17 mouse cellular contexts compared by ENCODE assay signal in genomic region chr7:36605026-36605698, GRCm38 (mm10).
DNase-seq lines count a peak whose midpoint lies in the region; ATAC-seq lines count a peak whose summit lies in the region.
"Had no signal": no experiment of that assay in that cellular context is flagged by ENCODE, and none has a peak within 500 bp of the region (broad histone marks: within the 10 kb centered on the region; RNA-seq: fewer than 3 reads in every experiment).

No protein-coding gene starts in this region.

- H3K27me3 ChIP-seq in forebrain, embryonic 13.5 days: no peaks in the 10 kb centered on the region
- no peaks in the 10 kb centered on the region for H3K27me3 ChIP-seq in forebrain, embryonic 11.5 days (ENCODE audit: control insufficient read depth, insufficient read depth, low read length)
- H3K27me3 ChIP-seq in midbrain, embryonic 12.5 days: no peaks in the 10 kb centered on the region
- H3K27me3 ChIP-seq in midbrain, embryonic 11.5 days (ENCODE audit: control insufficient read depth, insufficient read depth, low read length): no peaks in the 10 kb centered on the region
- no peaks in the 10 kb centered on the region for H3K27me3 ChIP-seq in midbrain, embryonic 14.5 days (ENCODE audit: control insufficient read depth, insufficient read depth, low read length)
- H3K27me3 ChIP-seq: megakaryocyte, embryonic 14.5 days had no signal

- H3K4me2 ChIP-seq in forebrain, embryonic 13.5 days: peak overlapping the region; percentile 44
- no peak overlapping the region for H3K4me2 ChIP-seq in forebrain, embryonic 11.5 days (ENCODE audit: low read depth, low read length, severe bottlenecking)
- peak overlapping the region; percentile 35 for H3K4me2 ChIP-seq in midbrain, embryonic 12.5 days (replicated peaks)
- no peak overlapping the region for H3K4me2 ChIP-seq in midbrain, embryonic 11.5 days
- peak overlapping the region; percentile 43 for H3K4me2 ChIP-seq in midbrain, embryonic 14.5 days (ENCODE audit: low read length)
- H3K4me2 ChIP-seq: heart, embryonic 11.5 days had no signal

- peak overlapping the region; percentile 15; the same call in 1 of the 2 replicates for H3K4me3 ChIP-seq in forebrain, embryonic 13.5 days
- no peak overlapping the region for H3K4me3 ChIP-seq in forebrain, embryonic 11.5 days (ENCODE audit: low read depth, low read length)
- H3K4me3 ChIP-seq in midbrain, embryonic 12.5 days: no peak overlapping the region
- no peak overlapping the region for H3K4me3 ChIP-seq in midbrain, embryonic 11.5 days (ENCODE audit: low read depth, low read length)
- H3K4me3 ChIP-seq in midbrain, embryonic 14.5 days (replicated peaks; ENCODE audit: low read depth, low read length): no peak overlapping the region
- H3K4me3 ChIP-seq: erythroblast, embryonic 14.5 days; left cerebral cortex, adult 2 months; megakaryocyte, embryonic 14.5 days had no signal

- ATAC-seq in forebrain, embryonic 13.5 days: peak; percentile 58; the same call in 1 of the 2 replicates
- ATAC-seq in forebrain, embryonic 11.5 days (replicated peaks; ENCODE audit: low FRiP score): no peak
- ATAC-seq in midbrain, embryonic 12.5 days (ENCODE audit: low FRiP score, low read depth): 0 out of 2 replicates have a peak, but pooled peaks have one; percentile 23
- no peak for ATAC-seq in midbrain, embryonic 11.5 days (ENCODE audit: low FRiP score)
- peak; percentile 57 for ATAC-seq in midbrain, embryonic 14.5 days (ENCODE audit: low FRiP score, low TSS enrichment)
- ATAC-seq: intestine, embryonic 16.5 days had no signal

- peaks cover 30% of the 10 kb centered on the region for H3K4me1 ChIP-seq in forebrain, embryonic 13.5 days
- 0 out of 2 replicates have a peak, but pooled peaks cover 2% of the 10 kb centered on the region for H3K4me1 ChIP-seq in forebrain, embryonic 11.5 days (replicated peaks; ENCODE audit: control insufficient read depth, insufficient read depth, low read length)
- peaks cover 13% of the 10 kb centered on the region for H3K4me1 ChIP-seq in midbrain, embryonic 12.5 days
- peaks cover 5% of the 10 kb centered on the region; the same call in 1 of the 2 replicates for H3K4me1 ChIP-seq in midbrain, embryonic 11.5 days (ENCODE audit: control insufficient read depth, insufficient read depth, low read length)
- 0 out of 2 replicates have a peak, but pooled peaks cover 6% of the 10 kb centered on the region for H3K4me1 ChIP-seq in midbrain, embryonic 14.5 days (ENCODE audit: control insufficient read depth, insufficient read depth, low read length)
- H3K4me1 ChIP-seq: megakaryocyte, embryonic 14.5 days had no signal

- no peaks in the 10 kb centered on the region for H3K36me3 ChIP-seq in forebrain, embryonic 13.5 days (ENCODE audit: poor library complexity, severe bottlenecking)
- no peaks in the 10 kb centered on the region for H3K36me3 ChIP-seq in forebrain, embryonic 11.5 days (ENCODE audit: control insufficient read depth, insufficient read depth, low read length)
- no peaks in the 10 kb centered on the region for H3K36me3 ChIP-seq in midbrain, embryonic 12.5 days
- H3K36me3 ChIP-seq in midbrain, embryonic 11.5 days (ENCODE audit: control insufficient read depth, insufficient read depth, low read length): no peaks in the 10 kb centered on the region
- no peaks in the 10 kb centered on the region for H3K36me3 ChIP-seq in midbrain, embryonic 14.5 days (ENCODE audit: control insufficient read depth, insufficient read depth, low read length)

- H3K27ac ChIP-seq in forebrain, embryonic 13.5 days: peak overlapping the region; percentile 16; the same call in 1 of the 2 replicates
- H3K27ac ChIP-seq in forebrain, embryonic 11.5 days (ENCODE audit: low read depth, low read length): no peak overlapping the region
- no peak overlapping the region for H3K27ac ChIP-seq in midbrain, embryonic 12.5 days (replicated peaks)
- no peak overlapping the region for H3K27ac ChIP-seq in midbrain, embryonic 11.5 days (ENCODE audit: low read depth, low read length)
- H3K27ac ChIP-seq in midbrain, embryonic 14.5 days (replicated peaks; ENCODE audit: low read depth, low read length): peak overlapping the region; percentile 66
- H3K27ac ChIP-seq: kidney, postnatal 0 days; left cerebral cortex, adult 2 months had no signal

- WGBS in forebrain, embryonic 13.5 days: 21% methylated on average over 18 of the region's 18 CpGs
- WGBS in forebrain, embryonic 11.5 days: 48% methylated on average over 18 of the region's 18 CpGs
- WGBS in midbrain, embryonic 12.5 days: 49% methylated on average over 18 of the region's 18 CpGs
- 56% methylated on average over 18 of the region's 18 CpGs for whole genome bisulfite sequencing in midbrain, embryonic 11.5 days
- 22% methylated on average over 18 of the region's 18 CpGs for WGBS in midbrain, embryonic 14.5 days

- H3K9me3 ChIP-seq in forebrain, embryonic 13.5 days (replicated peaks): no peaks in the 10 kb centered on the region
- H3K9me3 ChIP-seq in forebrain, embryonic 11.5 days (ENCODE audit: control insufficient read depth, low read length): no peaks in the 10 kb centered on the region
- no peaks in the 10 kb centered on the region for H3K9me3 ChIP-seq in midbrain, embryonic 12.5 days
- no peaks in the 10 kb centered on the region for H3K9me3 ChIP-seq in midbrain, embryonic 11.5 days (ENCODE audit: control insufficient read depth, low read length)
- H3K9me3 ChIP-seq in midbrain, embryonic 14.5 days (ENCODE audit: control insufficient read depth, low read length): no peaks in the 10 kb centered on the region

- no peak for DNase-seq in forebrain, embryonic 11.5 days (ENCODE audit: low spot score)
- DNase-seq in midbrain, embryonic 11.5 days (ENCODE audit: low spot score, missing footprints): no peak
- peak; percentile 64 for DNase-seq in midbrain, embryonic 14.5 days
- DNase-seq in right cerebral cortex, adult 18-20 months: no peak
- DNase-seq in kidney, adult 9 months: no peak
- DNase-seq: adrenal gland, adult 8-10 months; cerebellum, adult 18-20 months; lung, postnatal 10 days; thymus, postnatal 36 days had no signal

- H3K9ac ChIP-seq in forebrain, embryonic 13.5 days: peak overlapping the region; percentile 50
- no peak overlapping the region for H3K9ac ChIP-seq in forebrain, embryonic 11.5 days (ENCODE audit: low read length)
- H3K9ac ChIP-seq in midbrain, embryonic 12.5 days (replicated peaks): no peak overlapping the region
- H3K9ac ChIP-seq in midbrain, embryonic 11.5 days (ENCODE audit: low read length): no peak overlapping the region
- H3K9ac ChIP-seq in midbrain, embryonic 14.5 days (replicated peaks; ENCODE audit: low read length): no peak overlapping the region; the same call in 1 of the 2 replicates

Comparison
In these comparisons a context has a peak if more than half of its experiments do, and no peak if none do; other contexts are left out.
1. ATAC-seq: peak in forebrain, embryonic 13.5 days (single experiment), midbrain, embryonic 12.5 days (single experiment) and midbrain, embryonic 14.5 days (single experiment); none in forebrain, embryonic 11.5 days (single experiment) and midbrain, embryonic 11.5 days (single experiment).
2. H3K27ac ChIP-seq: peak in forebrain, embryonic 13.5 days (single experiment) and midbrain, embryonic 14.5 days (single experiment); none in forebrain, embryonic 11.5 days (single experiment), midbrain, embryonic 12.5 days (single experiment) and midbrain, embryonic 11.5 days (single experiment).
3. H3K4me2 ChIP-seq: peak in forebrain, embryonic 13.5 days (single experiment), midbrain, embryonic 12.5 days (single experiment) and midbrain, embryonic 14.5 days (single experiment); none in forebrain, embryonic 11.5 days (single experiment) and midbrain, embryonic 11.5 days (single experiment).